Mouse (Mus musculus) neutrophil, adult 5-6 weeks (primary cell): ENCODE results near the gene Ccdc187. TPM values are rescaled to one million over a fixed set of nuclear protein-coding genes. Genes with fewer than 3 reads are reported as not detected.

ENCODE experiments used
- ATAC-seq: fragments of 151-379, 151-347 bp; 2 replicates; pipeline ENCODE4 v1.8.0; 2017; ENCODE audit warnings: mild to moderate bottlenecking, moderate TSS enrichment; ENCODE audit not compliant: insufficient number of reproducible peaks, poor library complexity, low FRiP score, severe bottlenecking; ENCODE audit errors: extremely low read depth
- total RNA-seq: library from RNA; stranded (forward); fragments of 200-1000 nt; gene quantifications from 2 replicates; pipeline ENCODE4 v1.2.3, GENCODE M21; 2017

Ccdc187 gene
- total RNA-seq, 1 experiment from 2014 or later, result 0.12 TPM

DNA sequence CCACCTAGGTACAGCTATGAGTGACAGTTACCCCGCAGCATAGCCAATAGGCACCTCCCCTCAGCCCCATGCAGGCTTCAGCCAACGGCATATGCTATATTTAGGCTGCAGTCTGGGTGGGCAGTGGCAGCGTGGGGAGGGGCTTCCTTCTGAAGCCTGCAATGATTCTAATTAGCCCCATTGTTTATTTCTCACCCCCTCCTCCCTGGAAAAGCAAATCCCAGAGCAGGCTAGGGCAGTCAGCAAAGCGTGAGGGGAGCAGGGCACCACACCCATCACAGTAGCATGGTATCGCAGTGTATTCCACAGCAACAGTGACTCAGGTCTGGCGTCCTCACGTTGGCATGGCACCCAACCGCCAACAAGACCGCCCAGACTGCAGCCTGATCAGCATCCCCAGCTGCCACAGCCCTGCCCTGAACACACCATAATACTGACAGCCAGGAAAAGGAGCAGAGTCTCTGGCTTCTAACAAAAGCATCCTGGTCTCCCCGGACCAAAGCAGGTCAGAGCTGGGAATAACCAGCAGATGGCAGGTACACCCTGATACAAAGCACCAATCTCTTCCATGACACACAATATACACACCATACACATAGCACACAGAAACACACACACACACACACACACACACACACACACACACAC, 4.0 kb upstream of the Ccdc187 start:
- no peak for ATAC-seq

DNA sequence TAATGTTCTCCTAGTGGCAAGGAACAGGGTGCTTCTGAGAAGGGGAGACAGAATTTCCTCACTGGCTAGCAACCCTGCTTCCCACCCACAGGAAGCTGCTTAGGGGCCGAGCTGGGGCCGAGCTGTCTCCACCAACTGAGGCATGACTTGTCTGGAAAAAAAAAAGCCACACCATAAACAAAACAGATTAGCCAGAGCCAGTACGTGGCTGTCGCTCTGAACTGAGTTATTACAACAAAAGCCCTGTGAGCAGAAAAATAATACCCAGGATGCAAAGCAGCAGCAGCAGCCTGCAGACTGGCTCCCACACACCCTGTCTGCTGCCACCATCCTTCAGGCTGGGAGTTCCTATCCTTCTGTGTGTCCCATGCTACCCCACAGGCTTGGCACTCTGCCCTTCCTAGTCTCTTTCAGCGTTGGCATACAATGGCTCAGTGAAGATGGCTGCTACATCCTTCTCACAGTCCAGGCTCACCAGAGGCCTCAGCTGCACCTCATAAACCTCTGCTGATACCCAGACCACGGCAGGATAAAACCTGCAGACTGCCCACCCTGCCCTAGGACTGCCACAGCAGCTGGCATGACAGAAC, 2.3 kb upstream of the Ccdc187 start:
- ATAC-seq, result no peak

DNA sequence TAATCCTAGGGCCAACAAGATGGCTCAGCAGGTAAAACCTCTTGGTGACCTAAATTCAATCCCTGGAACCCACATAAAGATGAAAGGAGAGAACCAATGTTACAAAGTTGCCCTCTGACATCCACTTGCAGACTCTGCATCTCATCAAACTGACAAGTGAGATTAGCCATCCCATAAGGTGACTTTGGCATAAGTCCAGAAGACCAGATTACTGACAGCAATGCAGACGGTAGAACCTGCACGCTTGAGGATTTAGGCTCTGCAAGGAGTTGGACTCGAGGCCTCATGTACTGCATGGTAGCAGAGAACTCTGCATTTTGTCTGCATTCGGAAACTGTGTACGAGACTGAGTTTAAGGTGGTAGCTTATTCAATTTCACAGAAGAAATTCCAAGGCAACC, 4.2 kb downstream of the Ccdc187 start:
- ATAC-seq, result no peak

DNA sequence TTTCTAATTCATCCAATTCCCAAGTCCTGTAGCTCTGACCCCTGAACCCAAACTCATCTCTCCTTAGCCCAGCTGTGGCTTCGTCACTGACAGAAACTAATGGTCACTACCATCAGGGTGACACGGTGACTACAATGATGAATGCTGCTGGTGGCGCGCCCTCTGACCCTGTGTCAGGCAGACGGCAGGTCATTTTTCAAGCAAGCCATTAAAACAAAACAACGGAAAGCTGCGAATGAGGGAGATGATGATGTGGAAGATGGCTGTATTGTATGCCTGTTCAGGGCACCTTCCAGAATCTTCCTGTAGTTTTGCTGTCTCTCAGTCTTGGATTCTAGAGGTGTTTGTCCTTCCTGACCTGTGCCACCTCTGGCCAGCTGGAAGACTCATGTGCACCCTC, 8.0 kb downstream of the Ccdc187 start:
- no peak for ATAC-seq

DNA sequence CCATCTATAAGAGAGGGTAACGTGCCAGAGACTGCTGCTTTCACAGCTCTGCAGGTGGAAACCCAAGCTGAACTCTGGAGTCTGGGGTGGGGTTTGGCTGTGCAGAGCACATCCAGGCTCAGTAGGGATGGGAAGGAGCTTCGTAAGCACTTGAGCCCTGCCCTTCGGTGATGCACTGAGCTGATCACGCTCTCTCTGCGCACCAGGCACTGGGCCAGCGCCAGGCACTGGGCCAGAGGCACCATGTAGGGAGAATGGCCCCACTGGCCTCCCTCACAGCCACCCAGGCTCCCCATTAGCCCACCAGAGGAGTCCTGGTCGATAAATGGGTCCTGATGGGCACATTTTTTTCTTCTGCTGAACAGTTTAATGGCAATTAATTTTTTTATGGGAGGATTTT, 8.6 kb downstream of the Ccdc187 start:
- no peak for ATAC-seq

DNA sequence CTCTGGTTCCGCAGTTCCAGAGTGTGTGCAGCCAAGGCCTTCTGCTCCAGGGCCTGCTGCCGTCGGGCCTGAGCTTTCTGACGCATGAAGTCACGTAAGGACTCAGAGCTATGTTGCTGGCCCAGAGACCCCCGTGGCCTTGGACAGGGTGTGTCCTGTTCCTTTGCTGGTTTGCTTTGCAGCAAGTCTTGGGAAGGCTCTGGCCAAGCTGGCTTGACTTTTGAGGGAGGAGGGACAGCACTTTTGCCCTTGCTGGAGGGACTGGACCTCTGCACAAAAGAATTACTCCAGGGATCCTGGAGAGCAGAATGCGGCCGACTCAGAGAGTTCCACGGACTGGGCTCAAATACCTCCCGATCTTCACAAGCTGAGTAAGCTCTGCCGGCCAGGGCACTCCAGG, 13.8 kb downstream of the Ccdc187 start:
- ATAC-seq, result no peak

DNA sequence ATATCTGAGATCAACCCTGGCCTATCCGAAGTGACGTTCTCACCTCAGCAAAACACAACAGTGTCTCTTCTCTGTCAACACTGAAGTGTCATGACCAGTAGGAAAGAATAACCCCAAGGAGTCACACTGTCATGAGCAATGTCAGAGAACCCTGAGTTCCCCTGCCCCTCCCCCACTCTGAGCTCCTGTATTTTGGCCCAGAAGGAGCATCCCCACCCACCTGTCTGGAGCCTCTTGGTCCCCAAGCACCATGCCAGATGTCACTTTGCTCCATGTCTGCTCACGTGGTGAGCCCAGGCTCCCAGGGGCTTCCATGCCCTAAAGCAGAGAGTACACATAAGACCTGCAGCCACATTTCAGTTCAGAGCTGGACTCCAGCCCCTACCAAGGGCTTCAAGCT, 14.6 kb downstream of the Ccdc187 start:
- ATAC-seq, result no peak

DNA sequence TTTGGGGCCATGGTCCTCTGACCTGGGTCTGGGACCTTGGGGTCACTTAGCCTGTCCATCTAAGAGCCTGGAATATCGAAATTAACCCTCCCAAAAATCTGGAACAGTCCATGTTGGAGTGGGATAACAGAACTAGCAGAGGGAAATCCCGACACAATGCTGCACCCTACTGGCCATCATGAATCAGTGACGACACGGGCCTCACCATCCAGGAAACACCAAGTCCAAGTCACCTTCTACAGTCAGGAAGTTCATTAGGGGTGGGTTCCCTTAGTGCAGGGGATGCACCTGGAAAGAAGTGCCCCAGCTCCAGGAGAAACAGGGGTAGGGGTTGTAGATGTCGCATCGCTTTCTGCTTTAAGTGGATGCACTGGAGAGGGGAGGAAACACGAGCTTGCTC, 20.7 kb downstream of the Ccdc187 start:
- no peak for ATAC-seq

DNA sequence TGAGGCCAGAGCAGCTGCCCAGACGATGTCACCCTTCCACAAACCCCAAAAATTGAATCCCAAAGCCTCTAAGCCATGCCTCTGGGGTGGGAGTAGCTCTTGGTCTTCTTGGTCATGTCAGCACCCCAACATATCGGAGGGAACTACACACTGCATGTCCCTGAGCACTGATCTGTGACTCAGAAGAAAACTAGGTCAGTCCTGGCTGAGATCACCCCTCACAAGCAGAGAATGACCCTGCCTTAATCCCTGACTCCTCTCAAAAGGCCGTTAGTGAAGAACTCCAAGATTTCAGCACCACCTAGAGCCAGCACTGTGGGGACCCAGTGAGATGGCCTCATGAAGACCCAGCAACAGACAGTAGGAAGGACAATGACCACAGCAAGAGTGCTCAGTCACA, 26.1 kb downstream of the Ccdc187 start:
- ATAC-seq, result no peak

DNA sequence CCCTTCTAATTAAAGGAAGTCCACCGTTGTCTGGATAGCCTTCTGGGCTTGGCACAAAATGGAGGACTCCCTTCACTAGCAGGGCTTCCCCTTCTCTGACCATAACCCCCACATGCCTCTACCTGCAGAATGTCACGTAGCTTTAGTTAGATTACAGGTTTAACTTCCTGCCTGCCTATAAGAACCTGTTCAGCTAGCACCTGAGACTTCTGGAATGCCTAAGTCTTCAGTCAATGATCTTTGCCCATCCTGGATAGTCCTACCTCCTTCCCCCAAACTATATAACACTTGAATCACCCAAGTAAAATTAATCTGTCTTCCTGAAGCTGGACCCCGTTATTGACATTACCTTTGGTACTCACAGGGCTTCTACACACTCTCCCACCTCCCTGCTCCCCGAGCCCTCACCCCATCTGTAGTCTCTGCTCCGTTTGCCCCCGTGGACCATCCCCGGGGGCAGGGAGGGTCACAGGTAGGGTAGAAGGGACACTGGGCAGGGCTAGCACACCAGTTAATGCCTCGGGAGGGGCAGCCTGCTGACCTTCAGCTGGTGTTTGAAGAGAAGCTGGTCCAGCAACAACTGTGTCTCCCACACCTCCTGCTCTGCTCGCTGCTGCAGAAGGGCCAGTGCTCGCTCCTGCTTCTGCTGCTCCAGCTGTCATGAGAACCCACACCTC, 28.2 kb downstream of the Ccdc187 start:
- ATAC-seq, result no peak

DNA sequence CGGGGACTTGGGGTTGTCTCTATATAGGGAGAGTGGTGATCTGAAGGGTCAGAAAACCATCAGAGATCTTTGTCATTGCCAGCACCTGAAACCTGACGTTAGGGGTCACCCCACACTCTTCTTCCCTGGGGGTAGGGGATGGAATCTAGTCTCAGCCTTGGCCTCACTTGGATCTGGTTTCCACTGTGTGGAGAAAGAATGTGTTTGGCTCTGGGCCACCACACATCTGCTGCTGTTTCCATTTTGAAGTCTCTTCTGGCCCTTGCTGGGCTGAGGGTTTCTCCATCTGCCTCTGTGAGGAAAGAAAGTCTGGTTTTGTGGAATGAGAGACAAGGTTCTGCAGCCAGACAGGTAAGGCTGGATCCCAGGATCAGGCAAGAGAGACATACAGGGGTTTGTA, 29.3 kb downstream of the Ccdc187 start:
- ATAC-seq, result no peak

DNA sequence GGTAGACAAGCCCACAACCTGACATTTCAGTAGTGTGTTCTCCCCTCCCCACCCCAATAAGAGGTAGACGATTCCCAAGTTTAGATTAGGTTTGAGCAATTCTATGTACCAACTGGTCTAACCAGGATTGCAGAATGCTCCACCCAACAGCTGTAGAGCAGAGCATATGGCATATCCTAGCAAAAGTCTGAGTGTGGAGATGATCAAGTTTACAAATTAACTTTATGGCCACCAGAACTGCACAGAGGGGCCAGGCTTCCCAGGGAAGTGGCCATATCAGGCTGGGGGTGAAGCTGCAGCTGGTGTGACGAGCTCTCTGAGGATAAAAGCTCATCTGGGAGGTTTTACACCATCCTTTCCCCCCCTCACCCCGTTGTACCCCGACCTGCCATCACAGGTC, 29.7 kb downstream of the Ccdc187 start:
- no peak for ATAC-seq

DNA sequence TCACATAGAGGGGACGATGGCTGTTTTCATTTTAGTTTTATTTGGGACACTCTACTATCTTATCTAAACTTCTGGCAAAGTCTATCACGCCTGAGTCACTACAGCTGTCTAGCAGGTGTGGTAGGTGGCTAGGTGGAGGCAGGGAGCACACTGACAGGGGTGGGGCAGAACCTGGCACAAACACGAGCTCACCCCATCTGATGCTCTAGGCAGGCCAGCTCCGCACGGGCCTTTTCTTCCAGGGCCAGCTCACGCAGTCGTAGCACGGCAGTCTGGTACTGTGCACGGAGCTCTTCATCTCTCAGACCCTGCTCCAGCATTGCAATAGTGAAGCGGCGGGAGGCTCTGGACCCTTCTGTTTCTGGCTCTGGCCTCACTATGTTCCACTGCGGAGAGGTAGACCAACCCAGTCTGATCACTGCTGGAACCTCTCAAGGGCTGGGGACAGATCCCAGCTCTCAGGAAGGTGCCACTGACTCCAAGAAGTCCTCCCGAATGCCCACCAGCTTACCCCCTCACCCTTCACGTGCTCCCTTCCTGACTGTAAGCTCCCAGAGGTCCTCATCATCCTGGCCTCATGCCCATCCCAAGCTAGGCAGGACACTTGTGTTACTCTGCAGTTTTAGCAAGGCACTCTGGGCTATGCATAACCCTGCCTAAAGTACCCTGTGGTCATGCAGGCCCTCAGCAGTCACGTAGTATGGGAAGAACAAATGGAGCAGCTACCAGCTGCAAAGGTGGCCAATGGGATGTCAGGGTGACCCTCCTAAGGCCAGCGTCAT, 36.9 kb downstream of the Ccdc187 start:
- no peak for ATAC-seq

DNA sequence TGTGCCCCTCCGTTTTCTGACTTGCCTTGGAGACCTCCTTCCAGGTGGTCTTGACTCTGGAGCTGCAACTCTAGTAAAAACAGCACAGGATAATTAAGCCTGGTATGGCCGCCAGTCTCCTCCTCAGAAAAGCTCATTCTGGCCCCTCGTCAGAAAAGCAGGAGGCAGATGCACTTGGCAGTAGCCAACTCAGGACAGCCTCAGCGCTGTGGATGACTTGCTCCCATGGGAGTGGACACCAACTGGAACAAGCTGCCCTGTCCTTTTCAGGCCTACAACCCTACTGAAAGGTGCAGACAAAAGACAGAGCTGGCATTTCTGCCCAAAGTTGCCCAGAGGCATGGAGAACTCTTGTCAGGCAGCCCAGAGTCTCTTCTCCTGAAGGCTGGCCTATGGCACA, 39.5 kb downstream of the Ccdc187 start:
- ATAC-seq, result no peak

DNA sequence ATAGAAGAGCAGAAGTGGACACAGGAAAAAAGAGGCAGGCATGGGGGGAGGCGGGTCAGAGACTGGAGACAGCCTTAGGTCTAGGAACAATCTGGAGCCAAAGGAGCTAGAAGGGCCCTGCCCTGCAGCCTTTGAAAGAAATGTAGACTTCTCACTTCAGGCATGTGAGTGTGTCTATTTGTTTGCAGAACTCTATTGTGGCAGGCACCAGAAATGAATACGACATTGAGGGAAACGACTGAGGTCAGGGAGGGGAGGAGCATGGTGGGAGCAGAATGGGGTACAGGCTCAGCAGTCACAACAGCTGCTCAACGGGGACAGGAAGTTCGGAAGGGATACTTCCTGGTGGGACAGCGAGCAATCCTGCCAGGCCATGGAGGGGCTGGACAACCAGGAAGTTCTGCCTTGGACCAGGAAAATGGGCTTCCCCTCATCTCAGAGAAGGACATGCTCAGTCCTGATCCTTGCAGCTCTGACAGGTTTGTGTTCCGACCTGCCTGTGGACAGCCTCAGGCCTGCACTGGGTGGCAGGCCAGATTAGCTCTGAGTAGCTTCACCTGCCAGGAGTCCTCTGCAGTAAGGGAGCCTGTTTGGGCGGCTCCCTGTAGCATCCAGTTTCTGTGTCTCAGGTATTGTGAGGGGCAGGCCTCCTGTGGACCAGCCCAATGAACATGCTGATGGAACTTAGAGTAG, 41.7 kb downstream of the Ccdc187 start:
- ATAC-seq, result no peak

DNA sequence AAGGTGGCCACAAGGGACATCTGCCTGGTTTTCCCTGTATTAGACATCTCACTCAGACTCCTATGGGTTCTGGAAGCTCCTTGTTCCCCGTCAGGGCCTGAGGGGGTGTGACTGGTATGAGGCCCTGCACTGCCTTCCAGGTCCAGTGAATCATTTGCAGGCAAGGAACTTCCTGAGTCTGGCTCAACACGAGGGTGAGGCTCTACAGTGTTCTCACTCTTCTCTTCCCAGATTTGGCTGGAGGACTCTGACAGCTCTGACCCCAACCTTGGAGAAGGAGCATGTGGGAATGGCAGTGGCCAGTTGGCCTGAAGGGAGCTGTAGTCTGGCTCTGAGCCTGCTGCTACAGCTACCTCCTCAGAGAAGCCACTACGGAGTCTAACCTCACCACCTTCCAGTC, 46.8 kb downstream of the Ccdc187 start:
- no peak for ATAC-seq

DNA sequence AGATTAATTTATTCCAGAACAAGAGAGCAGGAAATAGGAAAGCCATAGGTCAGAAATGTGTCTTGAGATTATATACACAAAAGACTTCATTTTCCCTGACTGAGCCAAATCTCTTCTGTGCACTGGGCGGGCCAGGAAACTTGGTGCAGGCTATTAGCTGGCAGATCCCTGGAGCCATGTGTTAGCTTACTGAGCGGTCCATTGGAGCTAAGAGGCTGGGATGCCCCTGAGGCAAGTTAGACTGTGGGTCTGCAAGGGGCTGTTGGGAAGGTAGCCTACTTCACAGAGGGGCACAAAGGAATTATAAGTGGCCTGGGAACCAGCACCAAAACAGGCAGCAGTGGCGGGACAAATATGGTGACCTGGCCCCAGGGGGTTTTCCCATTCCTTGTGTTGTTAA, 53.5 kb downstream of the Ccdc187 start:
- ATAC-seq, result no peak

DNA sequence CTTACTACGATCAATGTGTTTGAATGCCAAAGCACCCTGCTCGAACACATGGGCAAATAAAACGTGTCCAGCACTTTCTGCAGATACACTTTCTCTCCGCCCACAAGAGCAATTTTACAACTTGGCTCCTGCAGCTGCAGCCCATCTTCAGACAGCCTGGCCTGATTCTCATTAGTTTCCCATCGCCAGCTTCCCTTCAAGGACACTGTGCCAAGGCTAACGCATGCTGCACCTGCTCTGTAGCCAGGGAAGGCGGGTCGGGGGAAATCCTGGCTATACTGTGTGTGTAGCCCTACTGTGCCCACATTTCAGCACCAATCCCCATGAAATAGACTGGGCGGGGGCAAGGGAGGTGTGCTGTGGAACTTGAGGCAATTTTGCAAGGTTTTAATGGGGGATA, 54.0 kb downstream of the Ccdc187 start:
- no peak for ATAC-seq

DNA sequence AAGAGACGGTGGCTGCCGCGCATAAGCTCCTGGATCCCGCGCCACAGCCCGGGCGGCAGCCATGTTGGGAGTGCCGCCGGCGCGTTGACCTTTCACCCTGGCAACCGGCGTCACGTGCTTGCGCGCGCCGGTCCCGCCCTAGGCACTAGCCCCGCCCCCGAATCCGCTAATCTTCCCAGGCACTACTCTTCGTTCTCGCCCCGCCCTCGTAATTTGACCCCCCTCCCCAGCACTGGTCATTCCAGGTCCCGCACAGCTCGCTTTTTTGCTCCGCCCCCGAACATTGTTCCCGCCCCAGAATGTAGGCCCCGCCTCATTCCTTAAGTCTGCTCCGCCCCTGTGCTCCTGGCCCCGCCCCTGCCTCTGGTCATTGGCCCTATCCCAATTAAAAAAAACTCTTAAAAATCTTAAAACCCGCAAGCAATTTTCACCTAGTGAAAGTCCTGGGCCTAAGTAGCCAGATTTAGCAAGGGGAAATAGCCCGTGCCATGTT, 57.0 kb downstream of the Ccdc187 start, which contains the start of gene Qsox2:
Gene Qsox2, minus strand, starts transcription at position 236 of the 493 bp plus-strand sequence.
- peak; percentile 73 for ATAC-seq
